Mouse (Mus musculus) layer of hippocampus, postnatal 14 days (tissue): ENCODE data around the gene Paqr5. TPM values are rescaled to one million over a fixed set of nuclear protein-coding genes. Genes with fewer than 3 reads are reported as not detected.
A peak's percentile ranks its signal among the peaks of the same experiment; 100 is the strongest.

ENCODE experiments used
- DNase-seq, 2 experiments: peaks; one replicate each; pipeline ENCODE4 v3.0.0; 2021 to 2022; ENCODE audit warnings: low spot score in 2 of 2, mixed read lengths in 1 of 2
- total RNA-seq, 2 experiments: library from RNA; stranded (reverse); gene quantifications; 2 replicates each; pipeline ENCODE4 v1.2.3; 2021

The Paqr5 gene
- total RNA-seq, 2 experiments from 2014 or later: 2.0 to 3.8 TPM

- no peak for DNase-seq
Measured at GRCm38 (mm10) chr9:62013316-62014097, 13.1 kb downstream of the Paqr5 start.

- DNase-seq: no peak
Measured at GRCm38 (mm10) chr9:62008360-62008759, 18.3 kb downstream of the Paqr5 start.

DNA sequence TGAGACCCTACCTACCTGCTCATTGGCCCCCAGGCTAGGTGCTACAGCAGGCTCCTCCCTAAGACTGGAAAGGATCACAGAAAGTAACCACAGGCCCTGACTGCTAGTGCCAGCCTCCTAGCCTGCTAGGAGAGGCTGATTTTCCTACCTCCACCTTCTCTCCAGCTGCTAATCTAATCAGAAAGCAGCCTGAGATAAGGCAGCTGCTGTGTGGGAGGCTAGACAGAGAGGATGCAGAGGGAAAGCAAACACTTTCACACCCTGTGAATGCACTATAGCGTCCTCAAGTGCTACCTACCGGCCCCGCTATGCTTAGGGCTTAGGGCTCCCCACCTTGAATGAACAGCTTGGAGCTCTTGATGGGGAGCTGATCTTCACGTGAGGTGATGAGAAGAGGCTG lies 19.6 kb downstream of the Paqr5 start:
- DNase-seq: no peak

GRCm38 (mm10) chr9:62003611-62004010 lies 23.0 kb downstream of the Paqr5 start:
- no peak for DNase-seq

- no peak for DNase-seq
Measured at GRCm38 (mm10) chr9:61999653-62000420, 26.8 kb downstream of the Paqr5 start.

GRCm38 (mm10) chr9:61997860-61998259 lies 28.8 kb downstream of the Paqr5 start:
- peak in 1 of 2 experiments; percentile 23 for DNase-seq

GRCm38 (mm10) chr9:61991158-61991557 lies 35.5 kb downstream of the Paqr5 start:
- DNase-seq: no peak

DNA sequence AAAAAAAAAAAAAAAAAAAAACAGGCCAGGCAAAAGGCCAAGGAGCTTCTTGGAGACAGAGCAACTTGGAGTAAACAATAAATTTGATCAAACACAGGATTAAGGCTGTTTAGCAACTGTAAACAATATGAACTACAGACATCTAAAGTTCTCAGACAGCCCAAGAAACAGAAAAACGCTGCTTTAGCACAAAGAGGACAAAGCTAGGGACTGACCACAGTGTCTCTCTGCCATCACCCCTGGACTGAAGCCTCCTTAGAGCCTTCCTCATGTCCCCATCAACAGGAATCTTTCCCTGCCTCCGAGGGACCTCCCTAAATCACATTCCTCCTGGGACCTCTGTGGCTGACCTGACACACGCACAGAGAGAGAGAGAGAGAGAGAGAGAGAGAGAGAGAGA lies 35.9 kb downstream of the Paqr5 start:
- no peak for DNase-seq

DNA sequence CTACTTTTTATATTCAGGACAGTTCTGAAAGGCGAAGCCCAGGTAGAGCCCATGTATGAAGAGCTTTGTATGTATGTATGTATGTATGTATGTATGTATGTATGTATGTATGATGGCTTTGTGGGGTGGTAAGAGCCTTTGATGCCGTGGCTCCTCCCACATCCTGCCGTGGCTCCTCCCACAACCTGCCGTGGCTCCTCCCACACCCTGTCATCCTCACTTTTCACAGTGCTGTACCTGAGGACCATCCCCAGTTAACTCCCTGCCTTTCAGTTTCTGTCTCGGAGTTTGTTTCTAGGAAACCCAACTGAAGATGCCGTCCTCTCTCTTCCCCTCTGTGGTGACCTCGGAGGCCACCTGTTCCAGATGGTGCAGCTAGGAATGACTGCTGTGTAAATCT lies 40.6 kb downstream of the Paqr5 start:
- no peak for DNase-seq

- DNase-seq: peak; percentile 46 to 60
Measured at GRCm38 (mm10) chr9:61985183-61985863, 41.3 kb downstream of the Paqr5 start.

GRCm38 (mm10) chr9:61982940-61983620 lies 43.6 kb downstream of the Paqr5 start:
- no peak for DNase-seq

DNA sequence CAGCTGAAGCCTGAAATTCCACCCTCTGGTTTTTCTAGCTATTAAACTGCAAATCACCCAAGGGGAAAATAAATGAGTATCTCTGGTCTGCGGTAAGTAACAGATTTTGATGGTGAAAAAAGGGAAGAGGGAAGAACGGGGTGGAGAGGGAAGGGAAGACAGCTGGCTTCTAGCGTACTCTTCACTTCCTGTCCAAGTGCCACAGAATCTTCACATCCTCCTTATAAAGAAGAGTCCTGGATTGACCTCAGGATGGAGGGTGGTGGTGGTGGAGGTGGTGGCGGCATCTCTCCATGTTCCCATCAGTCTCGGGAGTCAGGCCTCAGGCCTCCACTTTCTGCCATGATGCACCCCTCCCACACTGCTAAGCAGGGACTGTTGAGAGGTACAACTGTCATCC lies 44.8 kb downstream of the Paqr5 start:
- DNase-seq: no peak

DNA sequence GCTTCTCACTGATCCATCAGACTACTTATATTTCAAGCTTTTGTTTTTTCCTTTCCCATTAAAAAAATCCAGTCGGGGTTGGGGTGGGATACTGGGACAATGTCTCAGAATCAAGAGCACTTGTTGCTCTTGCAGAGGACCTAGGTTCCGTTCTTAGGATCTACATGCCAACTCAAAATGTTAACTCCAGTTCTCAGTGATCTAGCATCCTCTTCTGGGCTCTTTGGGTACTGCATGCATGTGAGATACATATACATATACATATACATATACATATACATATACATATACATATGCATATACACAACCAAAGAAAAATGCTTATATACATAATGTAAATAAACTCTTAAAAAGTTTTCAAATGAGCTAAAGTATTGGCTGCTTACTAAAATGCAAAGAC lies 46.7 kb downstream of the Paqr5 start:
- no peak for DNase-seq

- no peak for DNase-seq
Measured at GRCm38 (mm10) chr9:61977258-61977945, 49.3 kb downstream of the Paqr5 start.

GRCm38 (mm10) chr9:61972031-61972430 lies 54.6 kb downstream of the Paqr5 start:
- DNase-seq: no peak

GRCm38 (mm10) chr9:61971045-61971444 lies 55.6 kb downstream of the Paqr5 start:
- no peak for DNase-seq

- no peak for DNase-seq
Measured at GRCm38 (mm10) chr9:61967357-61967756, 59.3 kb downstream of the Paqr5 start.

- no peak for DNase-seq
Measured at GRCm38 (mm10) chr9:61965987-61966386, 60.7 kb downstream of the Paqr5 start.

- DNase-seq: peak; percentile 75
Measured at GRCm38 (mm10) chr9:61965411-61965930, 61.2 kb downstream of the Paqr5 start.

DNA sequence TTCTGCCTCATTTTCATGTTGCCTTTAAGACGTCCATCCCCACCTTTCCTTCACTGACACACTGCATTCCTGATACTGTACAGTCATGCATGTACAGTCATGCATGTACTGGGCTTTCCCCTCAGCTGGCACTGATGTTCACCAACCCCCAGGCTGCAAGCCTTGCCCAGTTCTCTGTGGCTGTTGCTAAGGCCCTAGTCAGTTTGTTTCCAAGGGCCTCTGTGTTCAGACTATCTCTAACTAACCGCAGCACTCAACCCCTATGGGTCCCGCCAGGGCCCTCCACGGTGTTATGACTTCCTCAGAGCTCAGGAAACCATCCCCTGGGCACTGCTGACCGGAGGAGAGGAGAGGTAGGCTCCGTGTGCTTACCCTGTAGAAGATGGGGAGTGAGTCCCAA lies 63.3 kb downstream of the Paqr5 start:
- no peak for DNase-seq
